Mouse (Mus musculus): ENCODE measurements at regions not wholly inside any gene's neighbourhood (a gene's known extent, or its start where the extent isn't known, plus 50 kb on each side); places are given as distances from the start of the nearest gene placed in this dataset. TPM values are rescaled to one million over a fixed set of nuclear protein-coding genes. Genes with fewer than 3 reads are reported as not detected.
"Not testable (repeated sequence)": the region's sequence is repeated elsewhere in the genome, so short reads cannot be mapped to it uniquely, and the experiment has no call there.

DNA sequence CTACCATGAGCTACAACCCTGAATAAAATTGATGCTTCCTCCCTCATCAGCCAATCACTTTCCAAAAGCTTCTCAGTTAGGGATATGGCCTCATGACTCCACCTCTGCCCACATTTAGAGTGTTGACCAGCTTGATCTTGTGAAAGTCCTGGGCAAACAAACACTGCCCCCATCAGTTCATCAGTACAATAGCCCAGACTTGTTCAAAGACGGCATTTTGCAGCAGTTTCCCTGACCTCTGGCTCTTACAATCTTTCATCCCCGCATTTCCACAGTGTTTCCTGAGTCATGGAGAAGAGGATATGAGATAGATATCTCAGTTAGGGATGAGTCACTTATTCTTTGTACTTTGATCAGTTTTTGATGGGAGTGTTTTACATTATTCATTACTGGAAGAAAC is 203.5 kb upstream of the Asrgl1 start:
- intact Hi-C loops (cut with DNase I); DNase-seq (ENCODE audit: low spot score): not testable (repeated sequence)

DNA sequence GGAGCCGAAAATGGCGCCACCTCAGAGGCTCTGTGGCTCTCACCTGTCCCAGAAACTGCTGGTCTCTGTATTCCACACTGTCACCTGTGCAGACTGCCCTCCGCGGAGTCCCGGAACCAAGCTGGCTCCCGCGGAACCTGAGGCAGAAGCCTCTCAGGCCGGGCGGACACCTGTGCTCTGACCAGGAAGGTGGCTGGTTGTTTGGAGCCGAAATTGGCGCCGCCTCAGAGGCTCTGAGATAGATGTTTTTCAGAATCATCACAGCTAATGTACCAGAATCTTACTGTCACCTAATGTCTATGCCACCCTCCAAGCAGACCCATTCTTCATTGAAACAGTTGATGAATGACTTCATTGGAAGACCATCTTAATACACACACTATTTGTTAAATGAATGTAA is 202.0 kb upstream of the Asrgl1 start:
- DNase-seq (ENCODE audit: low spot score); intact Hi-C loops (cut with DNase I): not testable (repeated sequence)

DNA sequence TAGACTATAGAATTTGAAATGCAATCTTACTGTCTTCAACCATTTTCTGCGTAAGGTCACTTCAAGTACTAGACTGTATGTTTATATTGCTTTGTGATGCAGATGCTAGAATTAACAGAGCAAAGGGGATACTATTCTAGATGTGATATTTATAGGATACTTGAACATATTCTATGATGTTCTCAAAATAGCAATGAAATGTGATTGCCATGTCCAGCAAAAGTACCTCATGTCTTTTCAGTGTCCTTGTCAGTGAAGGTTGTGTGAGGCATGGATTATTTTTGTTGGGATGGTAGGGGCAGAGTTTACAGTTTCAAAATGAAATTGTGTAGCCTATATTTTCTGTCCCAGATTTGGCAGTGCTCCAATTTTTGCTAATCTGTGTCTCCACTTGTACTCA is 182.5 kb upstream of the Asrgl1 start:
- DNase-seq (ENCODE audit: low spot score); intact Hi-C loops (cut with DNase I): not testable (repeated sequence)

DNA sequence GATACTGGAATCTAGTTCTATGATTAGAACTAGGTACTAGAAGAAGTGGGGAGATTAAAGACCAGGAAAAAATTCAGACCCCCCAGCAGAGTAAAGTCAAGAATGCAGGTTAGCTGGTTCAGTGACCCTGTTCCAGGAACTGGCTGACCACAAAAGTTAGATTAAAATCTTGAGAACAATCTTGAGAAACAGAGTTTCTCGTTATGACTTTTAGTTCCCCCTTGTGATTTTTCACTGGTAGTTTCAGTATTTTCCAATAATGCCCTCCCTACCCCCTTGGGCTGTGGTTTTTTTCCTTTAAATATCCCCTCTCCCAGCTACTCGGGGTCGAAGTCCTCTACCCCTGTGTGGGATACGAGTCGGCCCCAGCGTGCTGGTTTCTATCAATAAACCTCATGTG is 180.7 kb upstream of the Asrgl1 start:
- DNase-seq (ENCODE audit: low spot score); intact Hi-C loops (cut with DNase I): not testable (repeated sequence)

DNA sequence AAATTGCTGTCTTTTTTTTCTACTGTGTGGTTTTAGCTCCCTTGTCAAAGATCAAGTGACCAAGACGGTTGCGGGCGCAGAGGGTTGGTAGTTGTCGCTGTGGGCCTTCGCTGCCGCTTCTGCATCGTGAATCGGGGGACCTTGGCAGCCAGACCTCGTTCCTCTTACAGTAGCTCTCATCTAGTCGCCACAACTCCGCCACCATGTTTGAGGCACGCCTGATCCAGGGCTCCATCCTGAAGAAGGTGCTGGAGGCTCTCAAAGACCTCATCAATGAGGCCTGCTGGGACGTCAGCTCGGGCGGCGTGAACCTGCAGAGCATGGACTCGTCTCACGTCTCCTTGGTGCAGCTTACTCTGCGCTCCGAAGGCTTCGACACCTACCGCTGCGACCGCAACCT is 147.7 kb upstream of the Asrgl1 start:
- intact Hi-C loops (cut with DNase I), result not testable (repeated sequence)

DNA sequence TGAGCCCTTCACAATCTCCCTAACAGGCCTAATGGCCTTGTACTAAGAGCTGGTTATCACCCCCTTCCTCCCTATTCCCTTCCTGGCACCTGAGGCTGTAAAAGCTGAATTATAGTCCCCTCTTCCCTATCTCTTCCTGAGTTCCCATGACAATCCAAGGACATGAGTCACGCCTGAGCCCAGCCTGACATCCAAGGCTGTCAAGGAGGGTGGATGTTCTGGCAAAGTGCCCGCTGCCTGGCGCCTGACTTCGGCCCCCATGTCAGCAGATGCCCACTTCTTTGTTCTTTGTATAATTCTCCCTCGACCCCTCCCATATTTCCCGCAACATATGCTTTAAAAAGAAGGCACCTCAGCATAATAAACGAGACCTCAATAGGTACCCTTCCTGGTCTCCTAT is 99.2 kb upstream of the Asrgl1 start:
- intact Hi-C loops (cut with DNase I); DNase-seq (ENCODE audit: low spot score): not testable (repeated sequence)

More for the DNA sequence above, 147.7 kb upstream of the Asrgl1 start:
- DNase-seq (ENCODE audit: low spot score), result peak; percentile 3

Small RNA genes lying in the stretch of these regions (microRNA-seq; reads per million reads assigned to microRNA genes)
- not detected for gene Gm24543

All from heart, postnatal 25 days (tissue).